Mouse (Mus musculus) brain, embryonic 14.5 days (tissue): ENCODE measurements around the gene Ripk4.

ENCODE experiments used
- CTCF ChIP-seq: fragments of 200-500 bp; IDR thresholded peaks from 2 replicates; pipeline ENCODE4 v1.5.1; 2012; ENCODE audit warnings: inconsistent platforms, mild to moderate bottlenecking, moderate library complexity, borderline replicate concordance; ENCODE audit not compliant: insufficient read depth, insufficient read length; ENCODE audit errors: extremely low read depth
- POLR2A ChIP-seq: fragments of 200-500 bp; IDR thresholded peaks from 2 replicates; pipeline ENCODE4 v1.6.1; 2012; ENCODE audit warnings: mild to moderate bottlenecking, inconsistent platforms, borderline replicate concordance; ENCODE audit not compliant: poor library complexity, insufficient read depth, insufficient read length, severe bottlenecking; ENCODE audit errors: extremely low read depth

- peak; percentile 88 for TF ChIP-seq CTCF
- TF ChIP-seq POLR2A, result no peak
Observed at GRCm38 (mm10) chr16:97778353-97779025, 14.9 kb upstream of the Ripk4 start.
